Mouse (Mus musculus): Measurements from ENCODE around the gene Inka2. TPM values are rescaled to one million over a fixed set of nuclear protein-coding genes. Genes with fewer than 3 reads are reported as not detected.

Inka2 gene
- total RNA-seq, 2 experiments from 2014 or later: not detected

DNA sequence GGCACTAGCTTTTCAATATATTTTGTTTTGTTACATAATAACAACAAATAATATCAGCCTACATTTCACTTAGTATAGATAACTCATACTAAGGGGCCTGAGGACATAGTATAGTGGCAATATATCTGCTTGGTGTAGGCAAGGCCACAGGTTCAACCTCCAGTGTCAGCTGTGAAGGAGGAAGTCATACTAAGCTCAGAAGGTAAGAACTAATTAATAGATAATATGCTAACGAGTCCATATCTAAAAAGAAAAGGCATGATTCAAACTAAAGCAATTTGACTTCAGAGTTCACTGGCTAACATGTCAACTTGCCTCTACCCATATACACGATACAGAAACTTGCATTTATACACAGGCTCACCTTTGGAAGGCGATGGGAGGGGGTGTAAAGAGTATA is 55.7 kb downstream of the Inka2 start:
- no peak for ATAC-seq (replicated peaks; ENCODE audit: low FRiP score, poor library complexity, severe bottlenecking)

DNA sequence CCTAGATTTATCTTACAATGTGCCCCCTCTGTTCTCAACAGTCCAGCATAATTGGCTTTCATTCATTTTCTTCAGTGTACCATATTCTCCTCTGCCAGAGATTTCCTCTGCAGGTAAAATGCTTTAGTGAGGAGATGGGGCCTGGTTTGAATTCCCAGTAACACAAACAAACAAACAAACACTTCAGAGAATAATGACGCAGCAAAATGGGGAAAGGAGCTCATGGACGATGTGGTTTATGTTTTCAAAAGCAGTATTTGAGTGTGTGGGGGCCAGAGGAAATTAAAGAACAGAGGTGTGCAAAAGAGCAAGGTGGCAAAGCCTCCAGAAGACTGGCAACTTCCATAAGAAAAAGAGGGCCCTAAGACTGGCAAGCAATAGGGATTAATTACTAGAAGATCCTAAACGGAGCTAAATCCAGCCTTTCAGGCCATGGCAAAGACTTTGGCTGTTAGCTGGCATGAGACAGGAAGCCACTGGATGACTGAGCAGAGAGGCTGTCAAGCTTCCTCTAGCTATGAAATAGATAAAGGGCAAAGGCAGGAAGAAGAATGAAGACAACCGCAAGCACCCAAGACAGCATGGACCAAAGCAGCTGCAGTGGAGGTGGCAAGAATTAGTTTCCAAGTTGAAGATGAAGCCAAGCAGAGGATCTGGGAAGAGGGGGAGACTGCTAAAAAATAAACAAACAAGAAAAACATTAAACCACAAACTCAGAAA is 58.9 kb downstream of the Inka2 start:
- peak; percentile 66 for ATAC-seq (replicated peaks; ENCODE audit: low FRiP score, poor library complexity, severe bottlenecking)

DNA sequence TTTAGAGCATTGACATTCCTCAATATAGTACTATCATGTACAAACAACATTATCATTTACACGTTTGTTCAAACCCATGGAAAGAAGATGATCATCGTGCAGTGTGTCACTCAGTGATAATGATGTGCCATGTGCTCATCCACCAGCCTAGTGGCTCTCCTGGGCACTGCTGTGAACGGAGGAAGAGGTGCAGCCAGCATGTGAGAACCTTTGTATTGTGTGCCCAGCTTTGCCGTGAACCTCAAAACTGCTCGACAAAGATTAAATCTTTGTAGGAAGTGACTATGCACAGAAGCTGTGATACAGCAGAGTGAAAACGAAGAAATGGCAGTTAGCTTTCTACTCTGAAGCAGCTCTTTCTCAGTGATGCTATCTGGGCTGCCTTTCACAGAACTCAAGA is 64.1 kb downstream of the Inka2 start:
- peak; percentile 62 for ATAC-seq (replicated peaks; ENCODE audit: low FRiP score, poor library complexity, severe bottlenecking)

DNA sequence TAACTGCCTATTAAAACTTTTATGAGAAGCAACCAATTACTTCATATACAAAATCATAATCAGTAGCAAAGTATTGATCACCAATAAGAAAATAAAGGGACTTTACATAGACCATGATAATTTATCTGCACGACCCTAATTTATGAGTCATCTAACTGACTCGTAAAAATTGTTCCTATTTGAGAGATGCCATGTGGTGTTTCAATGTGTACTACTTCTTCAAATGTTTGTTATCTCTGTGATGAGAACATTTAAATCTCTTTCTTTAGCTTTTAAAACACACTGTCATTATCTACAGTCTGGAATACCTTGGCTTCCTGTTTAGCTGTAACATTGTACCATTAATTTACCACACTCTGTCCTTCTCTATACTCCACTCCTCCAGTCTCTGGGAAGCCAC is 65.0 kb downstream of the Inka2 start:
- ATAC-seq (replicated peaks; ENCODE audit: low FRiP score, poor library complexity, severe bottlenecking): no peak

Other genes with a start within 250 kb of the Inka2 start
- gene Ddx20, start 17.0 kb upstream of the Inka2 start, total RNA-seq (2015; ENCODE audit: low replicate concordance): 6.3 and 10.8 TPM in 2 replicates
- 9.5 and 12.3 TPM in 2 replicates for gene Ddx20, start 17.0 kb upstream of the Inka2 start, total RNA-seq (2017; ENCODE audit: low replicate concordance)
- gene Rap1a, start 96.7 kb downstream of the Inka2 start, total RNA-seq (2015; ENCODE audit: low replicate concordance): 67.7 and 77.8 TPM in 2 replicates
- gene Rap1a, start 96.7 kb downstream of the Inka2 start, total RNA-seq (2017; ENCODE audit: low replicate concordance): 99.3 and 137 TPM in 2 replicates
- gene Adora3, start 166.3 kb downstream of the Inka2 start, total RNA-seq (2015; ENCODE audit: low replicate concordance): 0.84 TPM in 1 of 2 replicates, not detected in the other
- gene Adora3, start 166.3 kb downstream of the Inka2 start, total RNA-seq (2017; ENCODE audit: low replicate concordance): 1.1 TPM in 1 of 2 replicates, not detected in the other
- not detected in 2 replicates for gene Tmigd3, start 166.3 kb downstream of the Inka2 start, total RNA-seq (2015; ENCODE audit: low replicate concordance)
- 1.2 TPM in 1 of 2 replicates, not detected in the other for gene Tmigd3, start 166.3 kb downstream of the Inka2 start, total RNA-seq (2017; ENCODE audit: low replicate concordance)
- 19.9 and 22.1 TPM in 2 replicates for gene I830077J02Rik, start 228.1 kb downstream of the Inka2 start, total RNA-seq (2015; ENCODE audit: low replicate concordance)
- gene I830077J02Rik, start 228.1 kb downstream of the Inka2 start, total RNA-seq (2017; ENCODE audit: low replicate concordance): 5.4 and 7.1 TPM in 2 replicates

Measured in erythroblast, adult 5-6 weeks (primary cell).